Mouse (Mus musculus) small intestine, adult 2 months (tissue): Measurements from ENCODE around the gene Fetub. TPM values are rescaled to one million over a fixed set of nuclear protein-coding genes. Genes with fewer than 3 reads are reported as not detected.

Experiments
- H3K27ac ChIP-seq: fragments of 200-500 bp; 2 replicates; pipeline ENCODE4 v1.5.1; 2012; ENCODE audit warnings: low read depth, low read length, control low read depth, inconsistent platforms; ENCODE audit not compliant: insufficient read depth
- H3K27me3 ChIP-seq: fragments of 200-500 bp; 2 replicates; pipeline ENCODE4 v1.6.1; 2012; ENCODE audit warnings: mild to moderate bottlenecking, moderate library complexity, low read length, inconsistent platforms; ENCODE audit not compliant: control insufficient read depth, insufficient read depth
- H3K36me3 ChIP-seq: fragments of 200-500 bp; 2 replicates; pipeline ENCODE4 v1.6.1; 2012; ENCODE audit warnings: mild to moderate bottlenecking, low read length, control low read depth, inconsistent platforms; ENCODE audit not compliant: control insufficient read depth, insufficient read depth
- H3K4me1 ChIP-seq: fragments of 200-500 bp; 2 replicates; pipeline ENCODE4 v1.6.1; 2012; ENCODE audit warnings: low read length, inconsistent platforms, mixed read lengths; ENCODE audit not compliant: control insufficient read depth, insufficient read depth, insufficient read length
- H3K4me3 ChIP-seq: fragments of 200-500 bp; 2 replicates; pipeline ENCODE4 v1.5.1; 2012; ENCODE audit warnings: low read depth, mild to moderate bottlenecking, control low read depth, inconsistent platforms, low read length, moderate library complexity
- CTCF ChIP-seq: fragments of 200-500 bp; IDR thresholded peaks from 2 replicates; pipeline ENCODE4 v1.5.1; 2012; ENCODE audit warnings: low read depth, mild to moderate bottlenecking, control low read depth, inconsistent platforms, low read length, moderate library complexity, mixed read lengths; ENCODE audit not compliant: insufficient replicate concordance, insufficient read length; ENCODE audit errors: extremely low read depth
- POLR2A ChIP-seq: fragments of 200-500 bp; IDR thresholded peaks from 2 replicates; pipeline ENCODE4 v1.6.1; 2012; ENCODE audit warnings: low read depth, mild to moderate bottlenecking, control low read depth, inconsistent platforms, low read length, moderate library complexity
- WGBS: fragments of 180-500 bp; shearing (Covaris S2); methylation state at CpG from one replicate; pipeline ENCODE4 v1.1.7; 2018; 5-methylcytosine and 5-hydroxymethylcytosine counted together
- polyA plus RNA-seq: library from polyadenylated mRNA; depleted of rRNA; stranded (reverse); fragments of >200 nt; gene quantifications from 2 replicates; pipeline ENCODE4 v1.2.3, GENCODE M21; 2012; rRNA removed

Gene Fetub
- polyA plus RNA-seq: 0.13 TPM in 1 of 2 replicates, not detected in the other

DNA sequence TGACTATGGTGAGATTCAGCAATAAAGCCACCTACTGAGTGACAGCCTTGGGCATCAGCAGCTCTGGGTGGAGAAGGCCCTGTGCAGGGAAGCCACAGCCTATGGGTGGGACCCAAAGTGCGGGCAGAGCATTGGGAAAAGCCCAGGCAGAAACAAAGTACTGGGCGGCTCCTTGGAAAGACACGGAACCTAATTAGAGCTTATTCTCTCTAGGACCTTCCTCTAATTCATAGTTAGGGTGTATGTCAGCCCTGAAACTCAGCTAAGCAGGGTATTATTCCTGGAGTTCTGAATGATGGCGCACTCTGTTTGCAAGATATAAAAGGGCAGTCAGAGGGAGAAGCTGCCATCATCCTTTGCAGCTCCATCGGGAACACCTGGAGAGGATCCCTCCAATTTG, at the start of gene Fetub:
Gene Fetub (plus strand): TSS at position 301 of the 400 bp plus-strand sequence.
- H3K27ac ChIP-seq: no peak within 1 kb of the TSS
- H3K4me1 ChIP-seq: no peaks in the 10 kb centered on the region
- H3K36me3 ChIP-seq: no peaks in the 10 kb centered on the region
- H3K27me3 ChIP-seq: no peaks in the 10 kb centered on the region
- TF ChIP-seq POLR2A (no peak), CTCF (no peak)
- no peak within 1 kb of the TSS for H3K4me3 ChIP-seq
- 83% methylated on average over 5 of the region's 5 CpGs for WGBS

DNA sequence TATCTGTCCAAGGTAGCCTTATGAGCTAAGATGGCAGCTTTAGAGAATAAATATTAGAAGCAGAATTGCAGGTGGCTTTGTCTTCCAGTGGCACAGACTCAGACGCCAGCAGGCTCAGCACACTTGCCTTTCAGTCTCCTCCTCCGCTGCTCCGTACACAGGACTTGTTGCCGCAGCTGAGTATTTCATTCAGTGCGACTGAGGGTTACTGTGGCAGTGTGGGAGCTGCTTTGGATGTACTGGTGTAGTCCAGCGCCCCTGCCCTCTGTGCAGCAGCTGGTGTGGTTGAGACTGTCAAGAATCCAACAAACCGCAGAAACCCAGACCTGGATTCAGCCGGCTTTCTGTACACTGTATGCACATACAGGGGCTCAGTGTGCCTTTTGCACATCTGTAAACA, 45.7 kb upstream of the Fetub start:
- WGBS: 96% methylated on average over 8 of the region's 8 CpGs
- H3K4me3 ChIP-seq: no peak overlapping the region
- TF ChIP-seq POLR2A: no peak
- peaks cover 60% of the 10 kb centered on the region for H3K36me3 ChIP-seq
- H3K27ac ChIP-seq: no peak overlapping the region
- no peaks in the 10 kb centered on the region for H3K4me1 ChIP-seq
- no peaks in the 10 kb centered on the region for H3K27me3 ChIP-seq

DNA sequence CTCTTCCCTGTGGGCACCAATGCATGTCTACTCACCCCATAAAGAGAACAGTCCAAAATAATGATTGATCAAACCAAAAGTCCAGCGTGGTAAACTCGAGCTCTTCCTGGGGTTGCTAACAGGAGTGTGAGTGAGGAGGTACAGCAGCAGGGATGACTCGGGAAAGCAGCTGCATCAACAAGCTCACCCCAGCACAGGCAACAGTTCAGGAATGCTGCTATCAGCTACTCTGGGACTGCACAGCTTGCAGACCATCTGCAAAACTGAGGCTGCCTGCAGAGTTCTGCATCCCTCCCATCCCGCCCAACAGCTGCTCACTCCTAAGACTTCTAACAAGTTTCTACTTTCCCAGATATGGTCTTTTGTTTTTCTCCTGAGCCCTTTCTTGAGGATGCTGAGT, 44.8 kb upstream of the Fetub start:
- no peak overlapping the region for H3K4me3 ChIP-seq
- H3K27ac ChIP-seq: no peak overlapping the region
- peaks cover 53% of the 10 kb centered on the region for H3K36me3 ChIP-seq
- WGBS: 82% methylated on average over 4 of the region's 4 CpGs
- H3K4me1 ChIP-seq: no peaks in the 10 kb centered on the region
- no peaks in the 10 kb centered on the region for H3K27me3 ChIP-seq
- no peak for TF ChIP-seq POLR2A
- no peak for TF ChIP-seq CTCF

DNA sequence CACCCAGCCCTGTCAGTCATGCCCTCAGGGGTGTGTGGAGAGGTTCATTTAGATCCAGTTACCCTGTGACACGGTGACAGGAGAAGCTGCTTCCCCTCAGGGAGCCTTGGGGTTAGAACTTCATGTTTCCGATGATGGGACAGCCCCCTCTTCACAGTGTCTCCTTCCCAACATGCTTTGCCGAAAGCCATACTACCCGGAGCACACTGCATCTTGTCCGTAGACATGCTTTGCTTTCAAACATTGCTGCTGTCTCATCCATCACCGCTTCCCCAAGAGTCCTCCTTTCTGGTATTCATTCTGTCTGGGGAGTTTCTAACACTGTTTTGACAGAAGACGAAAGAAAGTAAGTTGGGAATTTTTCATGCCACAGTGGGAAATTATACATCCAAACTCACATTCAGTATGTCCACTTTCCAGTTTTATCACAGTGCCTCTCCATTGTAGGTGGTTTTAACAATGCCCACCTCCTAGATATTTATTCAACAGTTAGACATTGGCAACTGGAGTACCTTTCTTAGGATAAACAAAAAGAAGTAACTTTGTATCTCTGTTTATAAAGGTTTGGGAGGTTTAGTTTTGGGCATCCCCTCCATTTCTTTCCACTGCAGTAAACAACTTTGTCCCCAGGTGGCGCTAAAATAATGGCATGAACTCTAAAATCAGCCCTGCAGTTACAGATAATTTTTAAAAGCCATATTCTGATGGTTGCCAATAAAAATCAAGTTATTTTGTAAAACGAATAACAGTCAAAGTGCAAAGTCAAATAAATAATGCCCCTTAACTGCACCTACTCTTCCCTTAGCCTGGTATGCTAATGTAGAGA, 41.7 kb upstream of the Fetub start:
- Histone ChIP-seq H3K4me1 (no peaks in the 10 kb centered on the region), H3K27me3 (no peaks in the 10 kb centered on the region), H3K27ac (no peak overlapping the region), H3K36me3 (peaks cover 22% of the 10 kb centered on the region), H3K4me3 (no peak overlapping the region)
- TF ChIP-seq CTCF (no peak), POLR2A (no peak)
- WGBS: 49% methylated on average over 9 of the region's 9 CpGs

DNA sequence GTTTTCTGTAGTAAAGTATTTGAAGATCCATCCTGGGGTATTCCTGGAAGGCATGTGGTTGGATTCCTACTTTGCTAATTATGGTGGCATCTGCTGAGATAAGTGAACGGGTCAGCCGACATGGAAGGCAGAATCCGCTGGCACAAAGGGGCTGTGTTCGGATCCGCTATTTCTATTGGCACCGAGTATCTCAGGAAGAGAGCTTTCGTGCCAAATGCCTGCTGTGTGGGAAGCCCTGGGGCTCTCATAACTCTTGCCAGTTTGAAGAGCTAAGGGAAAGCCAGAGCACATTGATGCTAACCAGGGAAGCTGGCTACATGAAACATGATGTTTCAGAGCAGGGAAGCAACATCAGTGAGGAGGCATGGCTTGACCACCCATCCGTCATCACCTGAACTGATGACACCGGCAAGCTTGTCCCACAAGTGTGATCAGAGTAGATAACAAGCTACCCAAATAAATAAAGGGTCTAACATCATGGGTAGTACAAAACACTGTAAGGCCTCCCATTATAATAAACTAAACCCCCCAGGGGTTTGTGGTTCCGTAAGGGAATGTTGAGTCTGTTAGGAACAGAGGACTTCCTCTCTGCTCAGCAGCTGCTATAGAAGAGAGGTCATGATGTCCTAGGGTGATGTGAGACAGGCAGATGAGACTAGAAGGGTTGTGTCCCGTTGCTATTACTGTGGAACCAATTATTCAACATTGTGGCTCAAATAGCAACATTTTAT, 40.3 kb upstream of the Fetub start:
- TF ChIP-seq POLR2A: no peak
- TF ChIP-seq CTCF: no peak
- Histone ChIP-seq H3K36me3 (peaks cover 10% of the 10 kb centered on the region), H3K27ac (no peak overlapping the region), H3K4me1 (no peaks in the 10 kb centered on the region), H3K4me3 (no peak overlapping the region), H3K27me3 (no peaks in the 10 kb centered on the region)
- 70% methylated on average over 11 of the region's 11 CpGs for WGBS

DNA sequence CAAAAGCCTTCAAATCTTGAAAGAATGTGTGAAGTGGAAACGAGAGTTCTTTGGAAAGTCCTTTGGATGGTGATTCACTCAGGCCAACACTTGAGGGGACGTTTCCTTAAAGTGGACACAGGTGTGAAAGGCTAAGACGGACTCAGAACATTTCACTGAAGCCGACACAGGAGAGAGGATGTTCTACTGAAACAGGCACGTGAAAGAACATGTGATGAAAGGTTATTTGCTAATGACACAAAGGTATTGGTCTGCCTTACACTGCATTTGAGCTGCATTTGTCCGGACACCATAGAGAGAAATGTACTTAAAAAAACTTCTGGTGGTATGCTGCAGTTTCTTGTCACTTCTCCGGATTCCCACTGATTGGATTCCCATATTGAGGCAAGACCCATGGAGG, 39.4 kb upstream of the Fetub start:
- H3K36me3 ChIP-seq: 0 out of 2 replicates have a peak, but pooled peaks cover 1% of the 10 kb centered on the region
- WGBS: 76% methylated on average over 7 of the region's 7 CpGs
- no peak overlapping the region for H3K27ac ChIP-seq
- no peak for TF ChIP-seq CTCF
- no peak for TF ChIP-seq POLR2A
- H3K27me3 ChIP-seq: no peaks in the 10 kb centered on the region
- H3K4me3 ChIP-seq: no peak overlapping the region
- no peaks in the 10 kb centered on the region for H3K4me1 ChIP-seq

DNA sequence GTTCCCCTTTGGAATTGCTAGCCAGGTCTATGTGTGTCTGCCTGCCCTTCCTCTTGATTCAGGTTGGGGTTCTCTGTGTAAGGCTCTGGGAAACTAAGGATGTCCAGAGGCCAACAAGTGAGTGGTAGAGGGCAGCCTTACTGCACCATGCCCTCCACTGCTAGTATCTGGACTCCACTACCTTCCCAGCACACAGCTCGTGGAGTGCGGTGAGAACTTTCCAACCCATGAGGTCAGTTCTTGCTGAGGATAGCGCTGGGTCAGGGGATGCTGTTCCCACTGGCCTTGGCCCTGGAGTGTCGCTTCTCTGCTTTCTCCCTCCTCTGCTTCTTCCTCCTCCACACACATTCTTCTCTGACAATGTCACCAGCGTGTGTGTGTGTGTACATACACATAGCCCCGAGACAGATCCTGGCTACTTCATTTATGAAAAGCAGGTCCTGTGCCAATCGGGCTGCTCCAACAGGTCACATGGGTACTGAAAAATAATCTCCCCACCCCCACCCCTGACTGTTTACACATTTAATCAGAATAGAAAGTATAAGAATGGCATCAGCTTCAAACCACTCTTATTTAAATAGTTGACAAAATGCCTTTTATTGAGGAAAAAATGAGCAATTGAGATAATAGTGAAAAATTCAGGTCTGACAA, 38.1 kb upstream of the Fetub start:
- WGBS: 56% methylated on average over 7 of the region's 7 CpGs
- Histone ChIP-seq H3K4me3 (no peak overlapping the region), H3K36me3 (0 out of 2 replicates have a peak, but pooled peaks cover under 1% of the 10 kb centered on the region), H3K27me3 (no peaks in the 10 kb centered on the region), H3K4me1 (no peaks in the 10 kb centered on the region), H3K27ac (no peak overlapping the region)
- no peak for TF ChIP-seq CTCF
- no peak for TF ChIP-seq POLR2A
